Mouse (Mus musculus): Measurements from ENCODE around the gene Nhlh1. TPM values are rescaled to one million over a fixed set of nuclear protein-coding genes. Genes with fewer than 3 reads are reported as not detected.

Nhlh1 gene
- total RNA-seq, 4 experiments from 2014 or later: not detected

GRCm38 (mm10) chr1:172016660-172017516, 40.5 kb downstream of the Nhlh1 start:
- DNase-seq (ENCODE audit: low spot score): no peak

GRCm38 (mm10) chr1:172016031-172016430, 41.3 kb downstream of the Nhlh1 start:
- no peak for DNase-seq (ENCODE audit: low spot score)

DNA sequence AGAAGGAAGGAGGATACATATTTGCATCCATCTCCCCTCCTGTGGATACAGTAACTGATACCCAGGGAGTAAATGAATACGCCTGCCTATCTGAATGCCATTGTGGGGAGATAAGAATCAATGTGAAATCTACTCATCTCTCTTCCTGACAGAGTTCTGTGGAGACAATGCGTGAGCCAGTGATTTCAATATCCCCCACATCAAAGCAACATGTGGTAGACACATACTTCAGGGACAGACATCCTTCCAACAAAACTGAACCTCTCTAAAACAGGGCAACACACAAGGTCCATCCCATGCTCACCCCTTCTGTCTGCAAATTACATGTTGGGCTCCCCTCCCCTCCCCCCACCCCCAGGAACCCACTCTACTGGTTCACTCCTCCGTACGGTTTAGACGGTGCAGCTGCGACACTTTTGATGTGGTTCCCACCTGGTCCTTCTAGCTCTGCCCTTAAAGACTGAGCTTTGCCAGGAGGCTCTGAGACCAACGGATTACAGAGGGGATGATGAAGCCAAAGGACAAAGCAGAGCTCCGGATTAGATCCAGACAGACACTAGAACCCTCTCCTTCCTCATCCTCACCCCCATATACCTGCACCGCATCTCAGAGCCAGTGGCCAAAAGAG, 41.9 kb downstream of the Nhlh1 start:
- DNase-seq (ENCODE audit: low spot score): no peak

DNA sequence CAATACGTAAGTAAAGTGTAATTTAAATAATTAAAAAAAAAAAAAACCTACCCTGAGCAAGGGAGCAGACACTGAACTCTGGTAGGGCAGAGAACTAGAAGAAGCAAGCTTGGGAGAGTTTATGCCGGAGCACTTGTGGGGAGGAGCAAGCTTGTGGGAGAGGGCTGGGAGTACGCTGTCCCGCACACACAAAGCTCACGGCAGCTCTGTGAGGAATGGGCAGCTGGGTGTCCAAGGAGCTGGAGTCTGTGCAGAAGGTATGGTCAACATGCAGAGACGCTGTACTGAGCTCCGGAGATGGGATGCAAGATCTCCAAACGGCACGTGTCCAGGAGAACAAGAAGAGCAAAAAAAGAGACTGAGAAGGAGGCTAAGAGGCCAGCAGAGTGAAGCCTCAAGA, 42.6 kb downstream of the Nhlh1 start:
- no peak for DNase-seq (ENCODE audit: low spot score)

DNA sequence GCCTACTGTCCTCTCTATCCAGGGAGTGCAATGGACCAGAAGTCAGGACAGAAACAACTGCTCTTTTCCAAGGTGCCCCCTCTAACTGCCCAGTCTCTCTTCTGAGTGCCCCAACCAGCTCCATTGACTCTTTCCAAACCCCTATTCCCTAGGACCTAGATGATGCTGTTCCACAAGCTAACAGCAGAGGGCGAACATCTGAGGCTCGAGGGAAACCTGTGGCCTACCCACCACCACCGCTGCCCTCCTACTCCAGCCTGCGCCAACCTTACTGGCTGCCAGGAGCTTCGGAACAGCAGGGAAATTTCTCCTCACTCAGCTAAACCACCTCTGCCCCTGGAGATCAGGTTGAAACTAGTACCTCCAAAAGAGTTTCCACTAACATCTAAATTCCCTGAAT, 45.3 kb downstream of the Nhlh1 start:
- peak; percentile 33 for DNase-seq (ENCODE audit: low spot score)

DNA sequence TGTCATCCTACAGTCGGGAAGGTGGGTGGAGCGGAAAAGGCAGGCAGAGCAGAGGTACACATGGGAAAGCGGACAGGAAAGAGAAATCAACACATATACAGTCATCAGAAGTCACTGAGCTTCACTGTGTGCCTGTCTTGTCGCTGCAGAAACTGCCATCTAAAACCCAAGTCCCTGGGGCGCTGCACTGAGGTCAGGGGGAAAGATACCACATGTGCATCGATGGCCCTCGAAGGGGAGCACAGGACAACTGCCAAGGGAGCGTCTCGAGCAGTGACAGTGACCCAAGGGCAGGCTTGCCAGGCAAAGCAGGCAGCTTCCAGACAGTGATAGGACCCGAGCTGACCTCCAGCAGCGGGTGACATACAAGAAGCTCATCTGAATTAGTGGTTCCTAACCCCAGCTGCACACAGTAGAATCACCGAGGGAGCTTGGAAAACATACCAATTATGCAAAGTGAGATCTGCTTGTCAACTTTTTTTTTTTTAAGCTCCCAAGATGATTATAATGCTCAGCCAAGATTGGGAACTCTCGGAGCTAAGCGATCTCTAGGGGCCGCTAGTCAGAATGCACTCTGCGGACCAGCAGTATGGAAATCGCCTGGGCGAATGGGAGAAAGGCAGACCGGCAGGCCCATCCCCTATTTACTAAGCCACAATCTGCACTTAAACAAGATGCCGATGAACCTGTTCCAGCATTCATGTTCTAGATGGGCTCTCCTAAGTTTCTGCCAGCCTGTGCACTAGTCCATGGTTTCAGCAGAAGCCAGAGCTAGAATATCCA, 47.1 kb downstream of the Nhlh1 start:
- DNase-seq (ENCODE audit: low spot score): no peak

- no peak for DNase-seq (ENCODE audit: low spot score)
Measured at GRCm38 (mm10) chr1:172009406-172009805, 48.0 kb downstream of the Nhlh1 start.

GRCm38 (mm10) chr1:172008351-172008750, 49.0 kb downstream of the Nhlh1 start:
- DNase-seq (ENCODE audit: low spot score): no peak

GRCm38 (mm10) chr1:172007761-172008160, 49.6 kb downstream of the Nhlh1 start:
- DNase-seq (ENCODE audit: low spot score): no peak

Other genes starting within 250 kb of the Nhlh1 start
- gene Cd84, start 217.9 kb downstream of the Nhlh1 start, total RNA-seq (2022): 1 to 10 TPM; 1.3 to 3.4 (median 2.5) TPM
- under 1 TPM; 0.11 to 0.25 (median 0.21) TPM for gene Gm10521, start 161.9 kb downstream of the Nhlh1 start, total RNA-seq (2022)
- gene Slamf6, start 140.1 kb downstream of the Nhlh1 start, total RNA-seq (2022): under 1 TPM in 2 of 4 experiments, not detected in 2; 0.19 to 0.46 TPM
- 1 to 10 TPM in 2 of 4 experiments, under 1 TPM in 2; 0.86 to 1.7 (median 1.1) TPM for gene Vangl2, start 29.1 kb downstream of the Nhlh1 start, total RNA-seq (2022)
- gene Copa, start 25.0 kb upstream of the Nhlh1 start, total RNA-seq (2022): 100 to 1,000 TPM; 103 to 115 (median 113) TPM
- 10 to 100 TPM; 42.1 to 47.9 (median 44.0) TPM for gene Ncstn, start 25.2 kb upstream of the Nhlh1 start, total RNA-seq (2022)
- gene Pex19, start 69.2 kb upstream of the Nhlh1 start, total RNA-seq (2022): 100 to 1,000 TPM; 108 to 144 (median 125) TPM
- 100 to 1,000 TPM; 120 to 132 (median 125) TPM for gene Dcaf8, start 90.5 kb upstream of the Nhlh1 start, total RNA-seq (2022)
- 10 to 100 TPM; 41.7 to 74.1 (median 60.0) TPM for gene Pea15a, start 149.2 kb upstream of the Nhlh1 start, total RNA-seq (2022)
- 1 to 10 TPM; 2.5 to 6.9 (median 3.7) TPM for gene Casq1, start 162.3 kb upstream of the Nhlh1 start, total RNA-seq (2022)
- gene Atp1a4, start 200.8 kb upstream of the Nhlh1 start, total RNA-seq (2022): not detected
- gene Igsf8, start 204.1 kb upstream of the Nhlh1 start, total RNA-seq (2022): 10 to 100 TPM in 3 of 4 experiments, 1 to 10 TPM in 1; 9.8 to 12.2 (median 11.5) TPM
- gene Atp1a2, start 240.5 kb upstream of the Nhlh1 start, total RNA-seq (2022): 100 to 1,000 TPM; 457 to 541 (median 497) TPM

Measured in heart, adult 8-10 months (tissue).